Mouse (Mus musculus): ENCODE measurements around the gene Auh. TPM values are rescaled to one million over a fixed set of nuclear protein-coding genes. Genes with fewer than 3 reads are reported as not detected.

The Auh gene
- total RNA-seq, 2 experiments from 2014 or later: 139 to 141 TPM

GRCm38 (mm10) chr13:52883084-52883959 lies 46.2 kb downstream of the Auh start:
- intact Hi-C loops (cut with DNase I): no loop called here
- DNase-seq: no peak

- peak; percentile 13 to 26 for DNase-seq
- intact Hi-C loops (cut with DNase I): no loop called here
These were observed 49.1 kb downstream of the Auh start for GRCm38 (mm10) chr13:52880386-52880785.

GRCm38 (mm10) chr13:52879918-52880317 lies 49.6 kb downstream of the Auh start:
- DNase-seq: peak in 1 of 2 experiments; percentile 31
- intact Hi-C loops (cut with DNase I): no loop called here

GRCm38 (mm10) chr13:52879291-52879690 lies 50.2 kb downstream of the Auh start:
- DNase-seq: no peak
- intact Hi-C loops (cut with DNase I): no loop called here

- intact Hi-C loops (cut with DNase I): no loop called here
- DNase-seq: no peak
These were observed 50.7 kb downstream of the Auh start for GRCm38 (mm10) chr13:52878823-52879222.

GRCm38 (mm10) chr13:52875541-52876325 lies 53.7 kb downstream of the Auh start:
- intact Hi-C loops (cut with DNase I): no loop called here
- DNase-seq: no peak

- intact Hi-C loops (cut with DNase I): no loop called here
These were observed 54.4 kb downstream of the Auh start for GRCm38 (mm10) chr13:52875089-52875488.

GRCm38 (mm10) chr13:52874338-52874737 lies 55.1 kb downstream of the Auh start:
- DNase-seq: no peak
- intact Hi-C loops (cut with DNase I): no loop called here

More at GRCm38 (mm10) chr13:52875089-52875488, 54.4 kb downstream of the Auh start:
- no peak for DNase-seq

GRCm38 (mm10) chr13:52873923-52874322 lies 55.6 kb downstream of the Auh start:
- intact Hi-C loops (cut with DNase I): no loop called here

GRCm38 (mm10) chr13:52866005-52866792 lies 63.3 kb downstream of the Auh start:
- no peak for DNase-seq
- intact Hi-C loops (cut with DNase I): no loop called here

More at GRCm38 (mm10) chr13:52873923-52874322, 55.6 kb downstream of the Auh start:
- no peak for DNase-seq

- intact Hi-C loops (cut with DNase I): no loop called here
- DNase-seq: no peak
These were observed 66.0 kb downstream of the Auh start for GRCm38 (mm10) chr13:52863436-52863835.

- DNase-seq: no peak
- intact Hi-C loops (cut with DNase I): no loop called here
These were observed 69.3 kb downstream of the Auh start for GRCm38 (mm10) chr13:52860006-52860685.

GRCm38 (mm10) chr13:52859065-52859820 lies 70.2 kb downstream of the Auh start:
- no peak for DNase-seq
- intact Hi-C loops (cut with DNase I): no loop called here

- DNase-seq: no peak
- intact Hi-C loops (cut with DNase I): no loop called here
These were observed 71.1 kb downstream of the Auh start for GRCm38 (mm10) chr13:52858373-52858772.

- intact Hi-C loops (cut with DNase I): no loop called here
- DNase-seq: no peak
These were observed 71.7 kb downstream of the Auh start for GRCm38 (mm10) chr13:52857781-52858180.

GRCm38 (mm10) chr13:52853536-52853935 lies 75.9 kb downstream of the Auh start:
- no peak for DNase-seq
- intact Hi-C loops (cut with DNase I): no loop called here

GRCm38 (mm10) chr13:52851886-52852285 lies 77.6 kb downstream of the Auh start:
- intact Hi-C loops (cut with DNase I): no loop called here
- DNase-seq: no peak

- intact Hi-C loops (cut with DNase I): no loop called here
- no peak for DNase-seq
These were observed 79.3 kb downstream of the Auh start for GRCm38 (mm10) chr13:52850024-52850723.

GRCm38 (mm10) chr13:52849394-52849801 lies 80.1 kb downstream of the Auh start:
- intact Hi-C loops (cut with DNase I): no loop called here
- DNase-seq: no peak
